Mouse (Mus musculus): Measurements from ENCODE around the gene Clpb.

GRCm38 (mm10) chr7:101709586-101709985 lies 46.2 kb downstream of the Clpb start:
- no peak for TF ChIP-seq CTCF (IDR thresholded peaks at IDR 0.05; ENCODE audit: extremely low read depth, insufficient read length, insufficient replicate concordance, low read depth, low read length)
- TF ChIP-seq POLR2A (IDR thresholded peaks at IDR 0.05; ENCODE audit: low read depth, low read length) = no peak
